Comparison of ENCODE assay signal across 18 mouse cellular contexts in the genomic region with DNA sequence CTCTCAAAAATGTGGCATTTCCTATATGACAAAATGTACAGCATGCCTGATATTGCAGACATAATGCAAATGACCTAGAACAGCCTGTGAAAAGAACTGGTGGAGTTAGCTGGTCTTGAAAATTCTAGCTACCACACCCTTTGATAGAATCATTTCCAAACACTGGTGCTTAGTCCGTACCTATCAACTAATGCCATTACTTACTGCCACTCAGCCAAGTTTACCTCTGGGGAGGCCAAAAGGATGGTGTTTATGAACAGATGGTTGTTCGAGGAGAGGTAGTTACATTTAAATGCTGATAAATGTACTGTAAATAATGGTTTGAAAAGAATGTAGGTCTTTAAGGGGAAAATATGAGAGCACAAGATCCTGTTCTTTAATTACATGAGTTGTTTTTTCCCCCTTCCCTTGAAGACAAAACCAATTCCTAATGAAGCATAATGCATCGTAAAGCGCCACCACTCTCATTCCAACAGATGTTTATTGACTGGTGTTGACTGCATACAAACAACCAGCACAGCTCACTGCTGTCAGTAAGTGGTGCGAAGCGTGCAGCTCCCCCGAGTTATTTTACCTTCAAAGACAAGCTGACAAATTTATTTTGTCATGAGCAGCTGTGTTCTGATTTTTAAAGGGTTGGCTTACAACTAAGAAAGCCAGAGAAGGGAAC.
A peak's percentile ranks its signal among the peaks of the same experiment; 100 is the strongest.
DNase-seq lines count a peak whose midpoint lies in the region; ATAC-seq and TF ChIP-seq lines count a peak whose summit lies in the region.
"Had no signal": no experiment of that assay in that cellular context is flagged by ENCODE, and none has a peak within 500 bp of the region (broad histone marks: within the 10 kb centered on the region; RNA-seq: fewer than 3 reads in every experiment).

No protein-coding gene starts in this region.

- H3K27ac ChIP-seq in left cerebral cortex, adult 2 months = no peak overlapping the region
- H3K27ac ChIP-seq in forebrain, embryonic 16.5 days (ENCODE audit: low read length) = peak overlapping the region; percentile 65; the same call in 1 of the 2 replicates
- H3K27ac ChIP-seq in neural tube, embryonic 13.5 days (replicated peaks) = no peak overlapping the region; the same call in 1 of the 2 replicates
- H3K27ac ChIP-seq: embryonic facial prominence, embryonic 15.5 days; heart, embryonic 15.5 days; kidney, embryonic 15.5 days; limb, embryonic 15.5 days; macrophage had no signal

- H3K9ac ChIP-seq in forebrain, embryonic 16.5 days (replicated peaks; ENCODE audit: low read depth, low read length) = no peak overlapping the region
- 0 out of 2 replicates have a peak overlapping the region, but pooled peaks have one; percentile 18 for H3K9ac ChIP-seq in neural tube, embryonic 13.5 days
- H3K9ac ChIP-seq: embryonic facial prominence, embryonic 15.5 days; heart, embryonic 15.5 days; kidney, embryonic 15.5 days; limb, embryonic 15.5 days had no signal

- no peak overlapping the region for H3K4me3 ChIP-seq in left cerebral cortex, adult 2 months
- no peak overlapping the region for H3K4me3 ChIP-seq in forebrain, embryonic 16.5 days (replicated peaks; ENCODE audit: low read length)
- H3K4me3 ChIP-seq in neural tube, embryonic 13.5 days = no peak overlapping the region; the same call in 1 of the 2 replicates
- H3K4me3 ChIP-seq: embryonic facial prominence, embryonic 15.5 days; heart, embryonic 15.5 days; kidney, embryonic 15.5 days; limb, embryonic 15.5 days; myocyte had no signal

- WGBS in forebrain, embryonic 16.5 days = 35% methylated on average over 7 of the region's 7 CpGs
- WGBS in neural tube, embryonic 13.5 days = 19% methylated on average over 7 of the region's 7 CpGs

- DNase-seq in embryo, embryonic 9.5 days (ENCODE audit: extremely low spot score) = peak; percentile 1
- no peak for DNase-seq in embryo, embryonic 10 days (ENCODE audit: low spot score)
- peak; percentile 4 for DNase-seq in left cerebral cortex, postnatal 4 days
- no peak for DNase-seq in left cerebral cortex, adult 2 months (ENCODE audit: extremely low spot score in 1 of 2, low spot score in 2 of 2)
- no peak for DNase-seq in ovary, postnatal 36 days (ENCODE audit: low spot score)
- DNase-seq: cerebellum, adult 9-11 months; lung, adult 2 months; thymus, adult 2 months had no signal

- no peaks in the 10 kb centered on the region for H3K9me3 ChIP-seq in forebrain, embryonic 16.5 days (ENCODE audit: control insufficient read depth, low read length)
- no peaks in the 10 kb centered on the region for H3K9me3 ChIP-seq in neural tube, embryonic 13.5 days
- H3K9me3 ChIP-seq: embryonic facial prominence, embryonic 15.5 days; heart, embryonic 15.5 days; kidney, embryonic 15.5 days; limb, embryonic 15.5 days had no signal

- H3K4me2 ChIP-seq in forebrain, embryonic 16.5 days (ENCODE audit: low read length) = 0 out of 2 replicates have a peak overlapping the region, but pooled peaks have one; percentile 0
- H3K4me2 ChIP-seq in neural tube, embryonic 13.5 days = peak overlapping the region; percentile 42
- H3K4me2 ChIP-seq: embryonic facial prominence, embryonic 15.5 days; heart, embryonic 15.5 days; limb, embryonic 15.5 days had no signal

- no peak for TF ChIP-seq CTCF in left cerebral cortex, adult 2 months (IDR thresholded peaks at IDR 0.05)

- H3K36me3 ChIP-seq in forebrain, embryonic 16.5 days (ENCODE audit: control insufficient read depth, insufficient read depth) = no peaks in the 10 kb centered on the region
- no peaks in the 10 kb centered on the region for H3K36me3 ChIP-seq in neural tube, embryonic 13.5 days
- H3K36me3 ChIP-seq: embryonic facial prominence, embryonic 15.5 days; heart, embryonic 15.5 days; kidney, embryonic 15.5 days; limb, embryonic 15.5 days had no signal

- intact Hi-C loops in left cerebral cortex, postnatal 4 days (cut with DNase I) = no loop called here
- intact Hi-C loops in left cerebral cortex, adult 2 months (cut with DNase I) = no loop called here

- ATAC-seq in forebrain, embryonic 16.5 days = peak; percentile 92
- ATAC-seq in neural tube, embryonic 13.5 days (ENCODE audit: low read depth) = peak; percentile 87
- no peak for ATAC-seq in megakaryocyte, adult 5-6 weeks (ENCODE audit: poor library complexity, severe bottlenecking)
- ATAC-seq: Patski had no signal

- H3K4me1 ChIP-seq in forebrain, embryonic 16.5 days (replicated peaks; ENCODE audit: control insufficient read depth, insufficient read depth, low read length) = peaks cover 12% of the 10 kb centered on the region
- peaks cover 18% of the 10 kb centered on the region for H3K4me1 ChIP-seq in neural tube, embryonic 13.5 days (replicated peaks)
- H3K4me1 ChIP-seq: heart, embryonic 15.5 days had no signal

- H3K27me3 ChIP-seq in forebrain, embryonic 16.5 days (replicated peaks; ENCODE audit: control insufficient read depth, insufficient read depth, low read length) = no peaks in the 10 kb centered on the region
- H3K27me3 ChIP-seq in neural tube, embryonic 13.5 days = no peaks in the 10 kb centered on the region
- H3K27me3 ChIP-seq: embryonic facial prominence, embryonic 15.5 days; heart, embryonic 15.5 days; kidney, embryonic 15.5 days; limb, embryonic 15.5 days had no signal

Comparison
In these comparisons a context has a peak if more than half of its experiments do, and no peak if none do; other contexts are left out.
1. DNase-seq: peak in embryo, embryonic 9.5 days (single experiment) and left cerebral cortex, postnatal 4 days (single experiment); none in embryo, embryonic 10 days (single experiment), left cerebral cortex, adult 2 months (0 of 2) and ovary, postnatal 36 days (single experiment).